Mouse (Mus musculus) liver (tissue): ENCODE data around the gene Cacfd1.

Experiments used
- DNase-seq: peaks from one replicate; pipeline ENCODE4 v3.0.0-alpha.2; 2020; ENCODE audit warnings: mixed read lengths

Cacfd1 gene

GRCm38 (mm10) chr2:27009714-27010244 lies at the start of gene Cacfd1:
TSS of gene Cacfd1 (plus strand) at chr2:27009926.
- peak; percentile 89 for DNase-seq

- no peak for DNase-seq
These were observed 49.0 kb upstream of the Cacfd1 start for GRCm38 (mm10) chr2:26960756-26961155.

GRCm38 (mm10) chr2:26963923-26964723 lies 45.6 kb upstream of the Cacfd1 start, which contains the start of gene Rexo4:
TSS of gene Rexo4 (minus strand) at chr2:26964386.
- peak; percentile 94 for DNase-seq

- no peak for DNase-seq
These were observed 44.9 kb upstream of the Cacfd1 start for GRCm38 (mm10) chr2:26964724-26965370.

GRCm38 (mm10) chr2:26967262-26967661 lies 42.5 kb upstream of the Cacfd1 start:
- DNase-seq: no peak

- peak; percentile 16 for DNase-seq
These were observed 36.6 kb upstream of the Cacfd1 start, which contains the start of gene Adamts13 for GRCm38 (mm10) chr2:26973116-26973515. TSS of gene Adamts13 (plus strand) at chr2:26973416.

GRCm38 (mm10) chr2:26973960-26974359 lies 35.8 kb upstream of the Cacfd1 start:
- DNase-seq: no peak

- no peak for DNase-seq
These were observed 29.4 kb upstream of the Cacfd1 start for GRCm38 (mm10) chr2:26980361-26980760.

- DNase-seq: no peak
These were observed 25.5 kb upstream of the Cacfd1 start for GRCm38 (mm10) chr2:26984179-26984578.

- DNase-seq: no peak
These were observed 25.1 kb upstream of the Cacfd1 start for GRCm38 (mm10) chr2:26984640-26985039.

- no peak for DNase-seq
These were observed 15.8 kb upstream of the Cacfd1 start for GRCm38 (mm10) chr2:26993936-26994335.

GRCm38 (mm10) chr2:26997498-26997897 lies 12.2 kb upstream of the Cacfd1 start:
- DNase-seq: no peak

- DNase-seq: no peak
These were observed 11.7 kb upstream of the Cacfd1 start for GRCm38 (mm10) chr2:26997993-26998392.

GRCm38 (mm10) chr2:27006255-27006654 lies 3.5 kb upstream of the Cacfd1 start:
- no peak for DNase-seq

- no peak for DNase-seq
These were observed 2.0 kb upstream of the Cacfd1 start for GRCm38 (mm10) chr2:27007701-27008100.

- DNase-seq: peak; percentile 70
These were observed 8.1 kb downstream of the Cacfd1 start for GRCm38 (mm10) chr2:27017802-27018201.

GRCm38 (mm10) chr2:27019530-27019929 lies 9.8 kb downstream of the Cacfd1 start:
- DNase-seq: no peak

GRCm38 (mm10) chr2:27021103-27021502 lies 11.4 kb downstream of the Cacfd1 start:
- no peak for DNase-seq

- no peak for DNase-seq
These were observed 12.9 kb downstream of the Cacfd1 start for GRCm38 (mm10) chr2:27022612-27023011.

GRCm38 (mm10) chr2:27024136-27024535 lies 14.4 kb downstream of the Cacfd1 start:
- DNase-seq: no peak

GRCm38 (mm10) chr2:27025545-27025944 lies 15.8 kb downstream of the Cacfd1 start:
- no peak for DNase-seq

GRCm38 (mm10) chr2:27026332-27026731 lies 16.6 kb downstream of the Cacfd1 start:
- no peak for DNase-seq

- no peak for DNase-seq
These were observed 17.3 kb downstream of the Cacfd1 start for GRCm38 (mm10) chr2:27026857-27027617.
